Mouse (Mus musculus): Measurements from ENCODE around the gene Ubald2.

- TF ChIP-seq POLR2A (IDR thresholded peaks at IDR 0.05; ENCODE audit: extremely low read depth, insufficient read depth, low read length), result no peak
- TF ChIP-seq CTCF (IDR thresholded peaks at IDR 0.05; ENCODE audit: extremely low read depth, insufficient read depth, low read length), result no peak
Observed at GRCm38 (mm10) chr11:116384171-116384570, 49.7 kb upstream of the Ubald2 start.

All from cortical plate, adult 2 months (tissue).